Mouse (Mus musculus) neural tube, embryonic 15.5 days (tissue): ENCODE measurements around the gene Hyal5. TPM values are rescaled to one million over a fixed set of nuclear protein-coding genes. Genes with fewer than 3 reads are reported as not detected.

Experiments used
- ATAC-seq: fragments of 200-750 bp; cut with Nextera tagmentation; 2 replicates; pipeline ENCODE4 v1.8.0; 2017; ENCODE audit warnings: mild to moderate bottlenecking, moderate TSS enrichment, moderate library complexity; ENCODE audit not compliant: low FRiP score
- H3K27ac ChIP-seq: fragments of 300-500 bp; sonication (generic); replicated peaks from 2 replicates; pipeline ENCODE4 v1.5.1; 2015; ENCODE audit warnings: mild to moderate bottlenecking, inconsistent platforms
- H3K27me3 ChIP-seq: fragments of 300-500 bp; sonication (generic); replicated peaks from 2 replicates; pipeline ENCODE4 v1.6.1; 2015; ENCODE audit warnings: inconsistent platforms
- H3K36me3 ChIP-seq: fragments of 300-500 bp; sonication (generic); 2 replicates; pipeline ENCODE4 v1.6.1; 2015; ENCODE audit warnings: inconsistent platforms
- H3K4me1 ChIP-seq: fragments of 300-500 bp; sonication (generic); 2 replicates; pipeline ENCODE4 v1.6.1; 2015; ENCODE audit warnings: inconsistent platforms
- H3K4me2 ChIP-seq: fragments of 300-500 bp; sonication (generic); 2 replicates; pipeline ENCODE4 v1.6.1; 2015; ENCODE audit warnings: inconsistent platforms, mild to moderate bottlenecking, moderate library complexity
- H3K4me3 ChIP-seq: fragments of 300-500 bp; sonication (generic); replicated peaks from 2 replicates; pipeline ENCODE4 v1.5.1; 2015; ENCODE audit warnings: mild to moderate bottlenecking, inconsistent platforms
- H3K9ac ChIP-seq: fragments of 300-500 bp; sonication (generic); replicated peaks from 2 replicates; pipeline ENCODE4 v1.6.1; 2015; ENCODE audit warnings: mild to moderate bottlenecking, inconsistent platforms
- H3K9me3 ChIP-seq: fragments of 300-500 bp; sonication (generic); replicated peaks from 2 replicates; pipeline ENCODE4 v1.6.1; 2016; ENCODE audit warnings: inconsistent platforms
- WGBS: fragments of 180-500 bp; shearing (Covaris S2); methylation state at CpG from one replicate; pipeline ENCODE4 v1.1.7; 2015; ENCODE audit warnings: mixed read lengths; 5-methylcytosine and 5-hydroxymethylcytosine counted together
- polyA plus RNA-seq: library from polyadenylated mRNA; unstranded; fragments of >200 nt; fragmentation: Nextera tagmentation; extraction: Ambion mirVana; gene quantifications from 2 replicates; pipeline ENCODE4 v1.2.1, GENCODE M21; 2015

The Hyal5 gene
- polyA plus RNA-seq: not detected in 2 replicates

DNA sequence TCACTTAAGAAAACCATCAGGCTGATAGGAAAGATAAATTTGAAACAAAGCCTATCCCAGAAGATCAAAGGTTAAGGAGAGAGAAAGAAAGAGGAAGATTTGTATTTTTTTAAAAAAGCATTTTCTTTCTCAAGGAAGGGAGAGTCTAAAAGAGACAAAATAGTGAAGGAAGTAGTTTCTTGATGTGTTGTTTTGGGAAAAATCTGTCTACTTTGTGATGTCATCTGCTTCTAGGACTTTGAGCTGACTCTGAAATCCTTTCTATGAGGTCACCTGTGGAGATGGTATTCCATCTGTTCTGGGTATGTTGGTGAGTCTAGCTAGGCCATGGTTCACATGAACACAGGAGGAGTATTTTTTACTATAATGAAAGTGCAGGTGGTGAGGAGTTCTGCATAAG lies at the start of gene Hyal5:
TSS of gene Hyal5 (plus strand) at position 301 of the 400 bp plus-strand sequence.
- no peak for ATAC-seq
- Histone ChIP-seq H3K36me3 (no peaks in the 10 kb centered on the region), H3K9me3 (no peaks in the 10 kb centered on the region), H3K27ac (no peak within 1 kb of the TSS), H3K27me3 (no peaks in the 10 kb centered on the region), H3K4me2 (no peak within 1 kb of the TSS), H3K4me3 (no peak within 1 kb of the TSS), H3K4me1 (no peaks in the 10 kb centered on the region), H3K9ac (no peak within 1 kb of the TSS)

DNA sequence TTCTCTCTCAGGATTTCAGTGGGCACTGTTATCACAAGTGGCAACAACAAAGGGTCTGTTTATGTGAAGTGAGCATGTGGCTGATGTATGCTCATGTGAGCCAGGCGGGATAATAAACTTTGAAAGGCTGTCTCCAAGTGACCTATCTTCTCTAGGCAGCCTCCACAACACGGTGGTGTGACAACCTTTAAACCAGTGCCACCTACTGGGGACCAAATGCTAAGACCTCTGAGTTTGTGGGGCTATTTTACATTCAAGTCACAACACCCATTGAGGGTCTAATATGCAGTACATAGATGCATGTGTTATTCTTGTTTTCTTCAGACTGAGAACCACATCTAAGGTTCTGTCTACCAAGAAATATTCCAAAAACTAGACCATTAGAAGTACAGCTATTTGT lies 35.7 kb upstream of the Hyal5 start:
- Histone ChIP-seq H3K4me2 (no peak overlapping the region), H3K4me1 (no peaks in the 10 kb centered on the region), H3K9ac (no peak overlapping the region), H3K27me3 (no peaks in the 10 kb centered on the region), H3K4me3 (no peak overlapping the region), H3K9me3 (no peaks in the 10 kb centered on the region), H3K27ac (no peak overlapping the region), H3K36me3 (no peaks in the 10 kb centered on the region)
- ATAC-seq: no peak
- WGBS: 58% methylated on average over 2 of the region's 2 CpGs

DNA sequence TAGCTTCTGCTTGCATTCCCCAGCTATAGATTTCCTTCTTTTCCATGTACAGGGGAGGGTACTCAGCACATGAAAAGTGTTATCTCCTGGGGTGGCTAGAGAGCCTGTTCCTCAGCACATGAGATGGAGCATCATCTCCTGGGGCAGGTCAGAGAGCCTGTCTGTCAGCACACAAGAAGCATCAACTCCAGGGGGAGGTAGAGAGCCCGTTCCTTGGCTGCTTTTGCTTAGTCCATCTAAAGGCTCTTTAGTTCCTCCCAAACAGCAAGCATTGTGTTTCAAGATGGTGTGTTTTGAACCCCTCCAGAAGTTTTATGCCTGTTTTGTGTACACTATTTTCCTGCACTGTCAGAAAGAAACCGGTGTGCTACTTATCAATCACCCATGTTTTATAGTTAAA lies 2.5 kb downstream of the Hyal5 start:
- no peaks in the 10 kb centered on the region for H3K36me3 ChIP-seq
- no peak overlapping the region for H3K9ac ChIP-seq

DNA sequence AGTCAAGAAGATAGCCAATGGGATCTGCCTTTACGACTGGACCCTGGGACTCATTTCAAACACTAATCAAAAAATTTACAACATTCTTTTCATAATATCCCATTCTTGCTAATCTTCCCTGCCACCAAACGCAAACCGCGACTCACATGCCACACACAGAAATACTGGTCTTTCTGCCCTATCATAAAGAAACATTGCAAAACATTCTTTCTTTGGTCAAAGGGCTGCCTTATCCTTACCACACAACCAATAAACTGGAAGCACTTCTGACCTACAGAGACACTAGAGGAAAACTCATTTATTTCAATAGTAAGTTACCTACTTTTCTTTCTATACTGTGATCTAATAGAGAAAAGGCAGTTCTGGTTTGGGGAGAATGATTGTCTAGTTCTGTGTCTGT lies 5.9 kb downstream of the Hyal5 start:
- no peaks in the 10 kb centered on the region for H3K9me3 ChIP-seq
- no peak overlapping the region for H3K4me3 ChIP-seq
- no peak for ATAC-seq
- H3K27me3 ChIP-seq: no peaks in the 10 kb centered on the region
- no peak overlapping the region for H3K9ac ChIP-seq
- no peak overlapping the region for H3K27ac ChIP-seq
- no peaks in the 10 kb centered on the region for H3K36me3 ChIP-seq
- 80% methylated on average over 4 of the region's 4 CpGs for WGBS
- no peak overlapping the region for H3K4me2 ChIP-seq
- no peaks in the 10 kb centered on the region for H3K4me1 ChIP-seq

More for the DNA sequence above, 2.5 kb downstream of the Hyal5 start:
- no peak overlapping the region for H3K27ac ChIP-seq
- no peaks in the 10 kb centered on the region for H3K4me1 ChIP-seq
- no peak overlapping the region for H3K4me3 ChIP-seq
- no peak for ATAC-seq
- no peak overlapping the region for H3K4me2 ChIP-seq
- 44% methylated on average over 2 of the region's 2 CpGs for WGBS
- H3K27me3 ChIP-seq: no peaks in the 10 kb centered on the region
- no peaks in the 10 kb centered on the region for H3K9me3 ChIP-seq

DNA sequence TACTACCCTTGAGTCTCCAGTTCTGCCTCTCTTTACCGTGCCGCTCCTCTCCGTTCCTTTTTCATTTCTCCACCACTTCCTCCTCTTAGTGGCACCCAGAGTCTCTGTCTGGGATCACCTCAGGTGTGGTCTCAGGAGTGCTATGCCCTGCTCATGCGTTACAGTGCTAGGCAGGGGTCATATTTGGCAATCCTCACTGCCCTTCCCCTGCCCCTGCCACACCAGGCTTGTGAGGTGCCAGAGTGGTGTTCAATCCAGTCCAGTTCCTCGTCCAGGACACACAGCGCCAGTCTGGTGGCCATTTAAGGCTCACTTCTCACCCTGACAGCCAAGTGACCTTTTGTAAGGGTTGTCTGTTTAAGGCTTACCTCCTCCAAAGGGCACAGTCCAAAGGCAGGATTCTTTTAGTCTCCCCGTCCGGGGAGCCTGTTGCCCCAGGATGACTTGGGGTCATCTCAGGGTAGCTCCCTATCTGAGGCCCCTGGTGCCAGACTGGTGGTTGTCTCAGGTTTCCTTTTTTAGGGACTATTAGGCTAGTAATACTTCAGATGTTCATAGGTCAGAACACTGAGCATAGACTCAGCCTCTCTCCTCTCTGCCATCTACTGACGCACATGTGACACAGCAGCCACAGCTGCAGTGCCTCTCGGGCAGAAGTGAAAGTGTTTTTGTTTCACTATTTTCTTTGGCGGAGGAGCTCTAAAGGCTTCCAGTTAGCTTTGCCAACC lies 36.5 kb downstream of the Hyal5 start:
- H3K27ac ChIP-seq: no peak overlapping the region
- WGBS: 73% methylated on average over 11 of the region's 11 CpGs
- peak; percentile 84 for ATAC-seq
- H3K9ac ChIP-seq: no peak overlapping the region
- H3K4me1 ChIP-seq: no peaks in the 10 kb centered on the region
- no peaks in the 10 kb centered on the region for H3K9me3 ChIP-seq
- peak overlapping the region; percentile 37 for H3K4me2 ChIP-seq
- no peak overlapping the region for H3K4me3 ChIP-seq
- no peaks in the 10 kb centered on the region for H3K27me3 ChIP-seq
- H3K36me3 ChIP-seq: no peaks in the 10 kb centered on the region

DNA sequence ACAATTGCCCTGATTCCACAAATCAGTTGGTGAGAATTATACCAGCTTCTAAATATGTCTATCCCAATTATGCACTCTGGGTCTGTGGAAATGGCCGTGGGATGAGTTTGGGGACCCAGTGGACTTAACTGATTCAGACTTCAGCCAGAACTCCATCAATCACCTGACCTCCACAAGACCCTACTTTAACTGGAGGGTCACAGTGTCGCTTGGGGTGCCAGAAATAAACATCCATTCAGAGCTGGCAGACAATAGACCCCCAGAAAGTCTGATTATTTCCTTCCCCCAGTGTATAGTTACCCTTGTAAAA lies 37.0 kb downstream of the Hyal5 start:
- ATAC-seq: no peak
- H3K9me3 ChIP-seq: no peaks in the 10 kb centered on the region
- no peaks in the 10 kb centered on the region for H3K36me3 ChIP-seq
- H3K27me3 ChIP-seq: no peaks in the 10 kb centered on the region
- H3K4me2 ChIP-seq: peak overlapping the region; percentile 37
- no peaks in the 10 kb centered on the region for H3K4me1 ChIP-seq
- WGBS: 17% methylated on average over 2 of the region's 2 CpGs
- no peak overlapping the region for H3K27ac ChIP-seq
- no peak overlapping the region for H3K4me3 ChIP-seq
- H3K9ac ChIP-seq: no peak overlapping the region

DNA sequence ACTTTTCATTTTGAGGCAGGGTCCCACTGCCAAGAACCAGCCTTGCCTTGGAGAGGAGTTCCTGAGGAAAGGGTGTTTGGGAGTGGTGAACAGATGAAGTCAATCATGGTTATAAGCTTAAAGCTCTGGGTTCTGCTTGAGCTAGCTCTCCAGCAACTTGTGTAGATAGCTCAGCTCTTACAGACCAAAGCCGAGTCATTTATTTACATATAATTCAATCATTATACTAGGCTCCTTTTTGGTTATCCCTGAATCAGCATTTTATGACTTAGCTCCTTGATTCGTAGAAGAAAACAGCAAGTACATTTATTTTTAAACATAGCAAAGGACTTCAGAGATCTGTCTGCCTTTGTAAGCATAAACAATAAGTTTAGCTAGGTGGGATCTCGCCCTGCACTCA lies 47.3 kb downstream of the Hyal5 start:
- Histone ChIP-seq H3K4me1 (no peaks in the 10 kb centered on the region), H3K27ac (no peak overlapping the region), H3K4me3 (no peak overlapping the region), H3K9me3 (no peaks in the 10 kb centered on the region), H3K4me2 (no peak overlapping the region), H3K36me3 (no peaks in the 10 kb centered on the region), H3K9ac (no peak overlapping the region), H3K27me3 (no peaks in the 10 kb centered on the region)
- ATAC-seq: no peak
- WGBS: 84% methylated on average over 3 of the region's 3 CpGs

DNA sequence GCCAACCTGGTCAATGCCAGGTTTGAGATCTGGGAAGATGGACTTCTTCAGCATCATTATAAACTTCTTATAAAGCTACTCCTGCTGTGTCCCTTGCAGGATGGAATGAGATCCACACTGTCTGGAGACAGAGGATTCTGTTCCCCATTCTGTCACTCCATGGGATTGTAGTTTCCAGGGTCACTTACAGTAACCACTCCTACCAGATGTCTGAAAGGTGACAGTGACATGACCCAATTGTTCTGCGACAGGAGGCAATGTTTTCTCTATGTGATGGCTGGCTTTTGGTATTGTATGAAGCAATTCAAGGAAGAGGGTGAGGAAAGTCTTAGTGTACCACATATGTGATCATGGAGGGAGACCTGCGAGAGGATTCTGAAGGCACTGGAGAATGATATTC lies 50.0 kb downstream of the Hyal5 start:
- Histone ChIP-seq H3K9me3 (no peaks in the 10 kb centered on the region), H3K27ac (no peak overlapping the region), H3K4me2 (no peak overlapping the region), H3K4me1 (no peaks in the 10 kb centered on the region), H3K27me3 (no peaks in the 10 kb centered on the region), H3K36me3 (no peaks in the 10 kb centered on the region), H3K9ac (no peak overlapping the region), H3K4me3 (no peak overlapping the region)
- WGBS: 87% methylated on average over 2 of the region's 2 CpGs
- no peak for ATAC-seq

DNA sequence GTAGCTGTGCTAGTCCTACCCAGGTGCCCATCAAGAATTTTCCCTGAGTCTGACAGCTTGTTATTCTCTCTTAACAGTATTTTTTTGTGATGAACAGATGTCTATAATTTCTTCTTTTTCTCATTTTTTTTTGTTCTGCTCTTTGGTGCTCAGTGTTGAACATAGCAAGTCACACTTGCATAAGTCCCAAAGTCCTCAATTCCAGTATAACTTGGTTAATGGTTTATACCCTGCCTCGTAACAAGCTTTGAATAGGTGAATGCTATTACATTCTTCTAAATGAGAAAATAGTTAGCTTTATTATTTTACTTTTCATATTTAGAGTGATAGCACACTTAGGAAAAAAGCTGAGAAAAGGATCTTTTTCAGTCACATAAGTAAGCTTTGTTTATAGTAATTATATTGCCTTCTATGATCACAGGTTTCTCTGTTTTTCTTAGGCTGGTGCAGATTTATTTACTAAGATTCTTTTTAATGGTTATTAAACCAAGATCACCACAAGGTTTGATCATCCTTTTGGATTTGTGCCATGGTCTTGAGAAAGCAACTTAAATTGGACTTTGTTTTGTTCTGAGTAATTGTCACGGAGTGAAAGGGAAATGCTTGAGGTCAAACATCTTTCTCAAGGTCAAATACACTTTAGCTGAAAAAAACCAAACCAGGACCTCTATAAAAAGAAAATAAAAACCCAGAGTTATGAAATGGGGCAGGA lies 52.4 kb downstream of the Hyal5 start:
- Histone ChIP-seq H3K27ac (no peak overlapping the region), H3K4me2 (no peak overlapping the region), H3K4me3 (no peak overlapping the region), H3K4me1 (no peaks in the 10 kb centered on the region), H3K9ac (no peak overlapping the region), H3K27me3 (no peaks in the 10 kb centered on the region), H3K36me3 (no peaks in the 10 kb centered on the region), H3K9me3 (no peaks in the 10 kb centered on the region)
- no peak for ATAC-seq
- WGBS: 79% methylated on average over 2 of the region's 2 CpGs

DNA sequence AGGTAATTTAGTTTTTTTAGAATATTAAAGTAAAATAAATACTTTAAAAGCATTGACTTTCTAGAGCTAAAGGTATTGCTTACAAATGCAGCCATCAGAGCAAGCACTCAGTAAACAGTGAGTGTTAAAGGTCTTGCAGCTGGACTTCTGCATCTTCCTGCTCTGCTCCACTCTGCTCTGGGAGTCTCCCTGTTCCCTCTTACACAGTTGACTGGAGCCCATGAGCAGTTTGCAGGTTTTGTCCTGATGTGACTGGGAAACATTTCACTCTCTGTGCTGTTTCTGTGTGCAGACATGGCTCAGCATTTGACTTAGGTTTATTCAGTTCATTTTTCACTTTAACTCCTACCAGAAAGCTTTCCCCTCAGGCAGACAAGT lies 52.9 kb downstream of the Hyal5 start:
- ATAC-seq: no peak
- H3K9me3 ChIP-seq: no peaks in the 10 kb centered on the region

DNA sequence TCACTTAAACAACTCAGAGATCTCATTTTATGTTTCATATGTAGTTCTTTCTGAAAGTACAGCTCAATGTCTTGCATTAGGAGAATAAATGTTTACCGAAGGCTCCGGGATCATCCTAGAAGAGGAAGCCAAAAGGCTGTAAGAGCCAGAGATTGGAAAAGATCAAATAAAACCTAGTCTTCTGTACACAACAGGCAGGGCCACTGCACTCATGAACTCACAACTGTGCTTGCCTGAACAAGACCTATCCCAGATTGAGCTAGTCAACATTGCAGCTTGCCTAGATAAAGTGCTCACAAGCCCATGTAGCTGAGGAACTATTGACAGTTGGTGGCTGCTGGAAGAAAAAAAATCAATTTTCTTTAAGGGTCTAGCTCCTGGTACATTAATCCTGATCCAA lies 55.8 kb downstream of the Hyal5 start:
- Histone ChIP-seq H3K36me3 (no peaks in the 10 kb centered on the region), H3K4me1 (no peaks in the 10 kb centered on the region), H3K9ac (no peak overlapping the region), H3K4me3 (no peak overlapping the region), H3K27ac (no peak overlapping the region), H3K4me2 (no peak overlapping the region), H3K27me3 (no peaks in the 10 kb centered on the region), H3K9me3 (no peaks in the 10 kb centered on the region)
- no peak for ATAC-seq
- WGBS: 95% methylated on average over 2 of the region's 2 CpGs

More for the DNA sequence above, 52.9 kb downstream of the Hyal5 start:
- no peaks in the 10 kb centered on the region for H3K4me1 ChIP-seq
- no peaks in the 10 kb centered on the region for H3K27me3 ChIP-seq
- H3K4me2 ChIP-seq: no peak overlapping the region
- H3K27ac ChIP-seq: no peak overlapping the region
- no peak overlapping the region for H3K9ac ChIP-seq
- no peak overlapping the region for H3K4me3 ChIP-seq
- H3K36me3 ChIP-seq: no peaks in the 10 kb centered on the region

DNA sequence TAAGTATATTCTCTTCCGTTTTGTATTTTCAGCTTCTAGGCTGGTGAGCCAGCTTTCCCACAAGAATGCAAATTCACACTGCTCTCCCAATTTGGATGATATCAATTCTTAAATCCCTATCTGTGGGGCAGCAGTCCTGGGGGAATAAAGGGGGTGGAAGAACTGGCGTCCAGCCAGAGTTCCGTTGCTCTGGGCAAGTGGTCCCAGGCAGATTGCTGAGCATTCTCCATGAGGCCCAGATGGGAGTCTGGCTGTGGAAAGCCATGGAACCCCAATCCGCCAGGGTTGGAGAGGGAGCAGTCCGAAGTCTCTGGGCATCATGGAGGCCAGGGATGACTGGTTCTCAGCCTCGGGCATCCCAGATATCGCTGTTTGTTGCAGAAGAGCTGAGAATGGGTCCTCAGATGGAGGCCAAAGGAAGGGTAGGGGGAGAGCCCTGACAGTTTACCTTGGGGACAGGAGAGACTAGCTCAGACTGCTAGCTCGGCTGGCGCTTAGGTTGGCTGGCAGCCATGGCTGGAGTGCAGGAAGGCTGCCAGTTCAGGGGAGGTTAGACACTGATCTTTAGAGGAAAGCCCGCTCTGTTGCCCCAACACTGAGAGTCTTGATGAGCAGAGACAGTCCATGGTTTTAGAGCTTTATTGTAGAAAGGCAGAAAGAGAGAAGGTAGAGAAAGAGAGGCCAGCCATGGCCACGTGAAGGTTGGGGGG lies 67.4 kb downstream of the Hyal5 start:
- Histone ChIP-seq H3K27me3 (no peaks in the 10 kb centered on the region), H3K4me2 (no peak overlapping the region), H3K4me3 (no peak overlapping the region), H3K27ac (no peak overlapping the region), H3K9me3 (no peaks in the 10 kb centered on the region), H3K4me1 (no peaks in the 10 kb centered on the region), H3K36me3 (no peaks in the 10 kb centered on the region), H3K9ac (no peak overlapping the region)
- WGBS: 87% methylated on average over 11 of the region's 11 CpGs
- ATAC-seq: no peak; the same call in 1 of the 2 replicates
